Mouse (Mus musculus) forebrain, embryonic 11.5 days (tissue): Measurements from ENCODE around the gene Tmtc2. TPM values are rescaled to one million over a fixed set of nuclear protein-coding genes. Genes with fewer than 3 reads are reported as not detected.

ENCODE experiments used
- ATAC-seq: fragments of 200-750 bp; cut with Nextera tagmentation; replicated peaks from 2 replicates; pipeline ENCODE4 v1.8.0; 2017; ENCODE audit warnings: moderate TSS enrichment; ENCODE audit not compliant: low FRiP score
- DNase-seq: peaks from one replicate; pipeline ENCODE4 v3.0.0-alpha.2; 2017; ENCODE audit warnings: low spot score
- H3K27ac ChIP-seq: fragments of 300-500 bp; sonication (generic); 2 replicates; pipeline ENCODE4 v1.5.1; 2014; ENCODE audit warnings: low read depth, low read length
- H3K27me3 ChIP-seq: fragments of 300-500 bp; sonication (generic); 2 replicates; pipeline ENCODE4 v1.6.1; 2014; ENCODE audit warnings: mild to moderate bottlenecking, low read length, mixed read lengths; ENCODE audit not compliant: control insufficient read depth, insufficient read depth
- H3K36me3 ChIP-seq: fragments of 300-500 bp; sonication (generic); 2 replicates; pipeline ENCODE4 v1.6.1; 2014; ENCODE audit warnings: mild to moderate bottlenecking, low read length, moderate library complexity, mixed read lengths; ENCODE audit not compliant: control insufficient read depth, insufficient read depth
- H3K4me1 ChIP-seq: fragments of 300-500 bp; sonication (generic); replicated peaks from 2 replicates; pipeline ENCODE4 v1.6.1; 2014; ENCODE audit warnings: low read length, mixed read lengths; ENCODE audit not compliant: control insufficient read depth, insufficient read depth
- H3K4me2 ChIP-seq: fragments of 300-500 bp; sonication (generic); 2 replicates; pipeline ENCODE4 v1.6.1; 2014; ENCODE audit warnings: low read depth, mild to moderate bottlenecking, low read length, moderate library complexity, mixed read lengths; ENCODE audit not compliant: severe bottlenecking
- H3K4me3 ChIP-seq: fragments of 300-500 bp; sonication (generic); 2 replicates; pipeline ENCODE4 v1.5.1; 2014; ENCODE audit warnings: low read depth, low read length
- H3K9ac ChIP-seq: fragments of 300-500 bp; sonication (generic); 2 replicates; pipeline ENCODE4 v1.6.1; 2014; ENCODE audit warnings: low read length
- H3K9me3 ChIP-seq: fragments of 300-500 bp; sonication (generic); 2 replicates; pipeline ENCODE4 v1.6.1; 2016; ENCODE audit warnings: low read length, mixed read lengths; ENCODE audit not compliant: control insufficient read depth
- WGBS: fragments of 180-500 bp; shearing (Covaris S2); extraction: QIAGEN DNeasy Blood & Tissue Kit; methylation state at CpG from one replicate; pipeline ENCODE4 v1.1.7; 2014; 5-methylcytosine and 5-hydroxymethylcytosine counted together
- polyA plus RNA-seq: library from polyadenylated mRNA; unstranded; fragments of >200 nt; fragmentation: Nextera tagmentation; extraction: Ambion mirVana; gene quantifications from 2 replicates; pipeline ENCODE4 v1.2.1, GENCODE M21; 2014

Gene Tmtc2
- polyA plus RNA-seq, 1 experiment from 2014 or later = 4.0 TPM

DNA sequence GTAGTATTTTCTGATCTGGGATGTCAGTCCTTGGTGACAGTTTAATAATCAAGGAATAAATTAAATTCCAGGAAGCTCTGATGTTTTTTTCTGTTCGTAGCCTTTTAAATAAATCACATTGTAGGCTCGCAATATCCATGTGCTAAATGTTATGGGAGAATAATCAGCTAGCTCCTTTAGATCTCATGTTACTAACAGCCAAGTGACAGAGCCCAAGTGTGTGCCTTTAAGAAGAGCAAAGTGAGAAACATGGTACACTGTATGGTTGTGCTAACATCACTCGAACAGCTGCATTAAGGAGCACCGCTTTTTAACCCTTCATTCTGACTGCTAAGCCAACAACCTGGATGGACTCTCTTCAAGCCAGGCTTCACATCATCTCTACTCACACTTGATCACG lies 146.2 kb downstream of the Tmtc2 start:
- no peak overlapping the region for H3K4me2 ChIP-seq
- ATAC-seq = no peak
- no peaks in the 10 kb centered on the region for H3K9me3 ChIP-seq
- H3K4me3 ChIP-seq = no peak overlapping the region
- no peak overlapping the region for H3K9ac ChIP-seq
- peaks cover 14% of the 10 kb centered on the region; the same call in 1 of the 2 replicates for H3K27me3 ChIP-seq
- H3K36me3 ChIP-seq = no peaks in the 10 kb centered on the region
- no peak for DNase-seq
- no peak overlapping the region for H3K27ac ChIP-seq
- H3K4me1 ChIP-seq = no peaks in the 10 kb centered on the region; the same call in 1 of the 2 replicates
- 83% methylated on average over 5 of the region's 5 CpGs for WGBS

DNA sequence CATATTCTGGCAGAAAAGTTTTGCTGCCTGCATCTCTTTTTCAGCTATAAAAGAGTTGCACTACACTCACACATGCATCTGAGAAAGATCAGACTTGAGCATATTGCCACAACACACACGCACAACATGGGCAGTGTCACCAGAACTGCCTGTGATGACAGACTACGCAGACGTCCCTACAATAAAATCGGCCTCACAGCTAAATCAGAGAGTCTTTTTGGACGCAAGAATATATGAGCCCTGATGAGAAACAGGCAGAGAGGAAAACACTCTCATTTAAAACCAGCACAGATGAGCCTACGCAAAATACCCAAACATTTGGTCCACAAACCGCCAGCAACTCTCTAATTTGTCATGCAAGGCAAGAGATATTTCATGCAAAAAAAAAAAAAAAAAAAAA lies 146.6 kb downstream of the Tmtc2 start:
- no peaks in the 10 kb centered on the region for H3K36me3 ChIP-seq
- no peak for ATAC-seq
- 84% methylated on average over 7 of the region's 7 CpGs for WGBS
- no peaks in the 10 kb centered on the region; the same call in 1 of the 2 replicates for H3K4me1 ChIP-seq
- no peak for DNase-seq
- H3K27ac ChIP-seq = no peak overlapping the region
- H3K4me2 ChIP-seq = no peak overlapping the region
- no peak overlapping the region for H3K9ac ChIP-seq
- H3K4me3 ChIP-seq = no peak overlapping the region
- no peaks in the 10 kb centered on the region for H3K9me3 ChIP-seq
- peaks cover 14% of the 10 kb centered on the region; the same call in 1 of the 2 replicates for H3K27me3 ChIP-seq

DNA sequence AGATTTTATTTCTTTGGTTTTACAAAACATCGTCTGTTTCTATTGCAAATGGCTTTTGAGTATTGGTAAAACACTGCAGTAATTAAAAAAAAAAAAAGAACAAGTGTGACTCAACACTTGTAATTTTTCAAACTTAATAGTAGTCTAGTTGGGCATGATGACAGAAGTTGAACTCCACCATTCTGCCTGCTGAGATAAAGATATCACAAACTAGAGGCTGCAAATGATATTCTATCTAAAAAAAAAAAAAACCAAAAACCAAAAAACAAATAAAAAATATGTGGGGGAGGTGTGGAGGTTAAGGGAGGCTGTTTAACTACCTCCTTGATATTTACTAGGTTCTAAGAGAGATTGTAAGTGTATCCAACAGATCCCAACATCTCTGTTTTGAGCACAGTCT lies 149.2 kb downstream of the Tmtc2 start:
- DNase-seq = no peak
- Histone ChIP-seq H3K4me3 (no peak overlapping the region), H3K9ac (no peak overlapping the region), H3K9me3 (no peaks in the 10 kb centered on the region), H3K4me2 (no peak overlapping the region), H3K27me3 (peaks cover 24% of the 10 kb centered on the region; the same call in 1 of the 2 replicates), H3K27ac (no peak overlapping the region), H3K4me1 (no peaks in the 10 kb centered on the region; the same call in 1 of the 2 replicates), H3K36me3 (no peaks in the 10 kb centered on the region)
- 91% methylated on average over 1 of the region's 1 CpGs for WGBS
- ATAC-seq = no peak

DNA sequence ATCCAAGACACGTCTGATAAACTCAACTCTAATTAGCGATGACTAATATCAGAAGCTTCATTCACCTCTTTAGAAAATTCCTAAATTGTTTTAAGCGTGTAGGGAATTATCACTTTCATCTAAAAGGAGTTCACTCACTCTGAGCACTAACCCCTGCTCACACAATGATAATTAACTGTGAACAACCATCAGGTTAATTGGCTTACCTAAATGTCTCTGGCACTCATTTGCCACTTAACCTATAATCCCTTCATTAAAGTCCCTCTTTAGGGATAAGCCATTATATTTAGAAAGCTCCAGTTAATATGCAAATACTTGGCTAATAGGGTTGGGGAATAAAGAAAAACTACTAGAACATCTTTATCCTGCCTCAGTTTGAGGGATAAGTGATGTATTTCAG lies 151.1 kb downstream of the Tmtc2 start:
- Histone ChIP-seq H3K9me3 (no peaks in the 10 kb centered on the region), H3K4me2 (no peak overlapping the region), H3K4me1 (no peaks in the 10 kb centered on the region; the same call in 1 of the 2 replicates), H3K27ac (no peak overlapping the region), H3K36me3 (no peaks in the 10 kb centered on the region), H3K27me3 (peaks cover 29% of the 10 kb centered on the region), H3K4me3 (no peak overlapping the region), H3K9ac (no peak overlapping the region)
- ATAC-seq (peak; percentile 79), DNase-seq (no peak)
- WGBS = 28% methylated on average over 3 of the region's 3 CpGs

DNA sequence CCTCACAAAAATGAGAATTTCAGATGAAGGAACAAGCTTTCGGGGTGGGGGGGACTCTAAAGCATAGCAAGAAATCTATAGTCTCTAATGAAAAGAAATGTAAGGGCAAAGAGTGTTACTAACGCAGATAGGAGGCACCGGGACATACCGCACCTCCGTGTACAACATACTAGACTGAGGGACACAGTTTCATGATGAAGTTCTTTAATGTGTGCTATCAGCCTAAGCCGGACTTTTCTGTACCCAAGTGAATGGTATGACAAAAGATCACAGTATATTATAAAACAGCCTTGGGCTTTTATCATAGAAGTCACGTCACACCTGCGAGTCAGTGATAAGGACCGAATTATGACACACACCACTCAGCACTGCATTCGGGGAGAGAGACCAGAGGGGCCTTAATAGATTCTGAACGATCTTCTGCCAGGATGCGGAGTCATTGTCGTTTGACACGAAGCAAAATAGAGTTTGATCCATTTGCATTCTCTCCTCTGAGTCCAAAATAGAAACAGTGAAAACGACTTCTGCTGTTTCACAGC lies 156.3 kb downstream of the Tmtc2 start:
- peaks cover 16% of the 10 kb centered on the region for H3K27me3 ChIP-seq
- no peak overlapping the region for H3K4me3 ChIP-seq
- no peak for DNase-seq
- H3K36me3 ChIP-seq = no peaks in the 10 kb centered on the region
- no peak overlapping the region for H3K4me2 ChIP-seq
- H3K9ac ChIP-seq = no peak overlapping the region
- no peaks in the 10 kb centered on the region for H3K4me1 ChIP-seq
- ATAC-seq = no peak
- H3K9me3 ChIP-seq = no peaks in the 10 kb centered on the region
- H3K27ac ChIP-seq = no peak overlapping the region
- 88% methylated on average over 15 of the region's 15 CpGs for WGBS

DNA sequence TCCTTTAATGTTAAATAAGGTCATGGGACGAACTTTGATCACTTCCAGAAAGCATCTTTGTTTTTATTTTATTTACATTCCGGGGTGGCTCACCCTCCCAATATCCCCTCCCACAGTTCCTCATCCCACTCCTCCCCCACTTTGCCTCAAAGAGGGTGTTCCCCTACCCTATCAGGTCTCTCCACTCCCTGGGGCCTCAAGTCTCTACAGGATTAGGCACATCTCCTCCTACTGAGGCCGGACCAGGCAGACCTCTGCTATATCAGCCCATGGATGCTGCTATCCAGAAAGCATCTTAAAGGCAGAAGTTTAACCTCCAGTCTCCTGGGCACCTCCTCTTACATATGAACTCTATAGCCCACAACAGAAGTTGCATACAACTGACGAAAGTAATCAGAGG lies 157.7 kb downstream of the Tmtc2 start:
- Histone ChIP-seq H3K27ac (no peak overlapping the region), H3K9ac (no peak overlapping the region), H3K4me1 (no peaks in the 10 kb centered on the region), H3K4me2 (no peak overlapping the region), H3K27me3 (peaks cover 13% of the 10 kb centered on the region), H3K4me3 (no peak overlapping the region), H3K36me3 (no peaks in the 10 kb centered on the region), H3K9me3 (no peaks in the 10 kb centered on the region)
- ATAC-seq (no peak), DNase-seq (no peak)
- 82% methylated on average over 4 of the region's 4 CpGs for WGBS

DNA sequence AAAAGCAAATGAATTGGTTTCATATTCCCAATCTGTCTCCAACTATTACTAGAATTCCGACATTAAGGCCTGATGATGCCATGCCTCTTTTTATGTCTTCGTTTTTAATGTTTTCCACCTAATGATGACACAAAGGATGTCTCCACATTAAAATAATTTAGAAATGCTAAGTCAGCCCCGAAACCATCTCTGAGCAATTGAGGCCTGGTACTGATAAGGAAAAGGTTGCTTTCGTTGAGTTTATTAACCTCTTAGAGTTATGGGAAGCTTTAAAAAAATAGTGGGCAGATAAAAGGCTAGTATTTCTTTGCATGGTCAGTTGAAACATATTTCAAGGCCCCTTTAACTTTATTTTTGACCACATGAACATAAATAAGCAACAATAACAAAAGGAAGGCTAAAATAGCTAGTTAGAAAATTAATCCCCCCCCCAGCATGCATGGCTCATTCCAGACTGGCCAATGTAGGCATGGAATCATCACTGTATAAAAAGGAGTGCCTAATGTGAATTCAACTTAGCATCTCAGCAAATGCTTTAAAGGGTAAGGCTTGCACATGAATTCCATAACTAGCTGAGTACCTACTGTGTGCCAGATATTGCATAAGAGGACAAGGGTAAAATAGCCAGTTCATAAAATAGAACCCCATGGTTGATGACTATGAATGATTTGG lies 168.3 kb downstream of the Tmtc2 start:
- DNase-seq (no peak), ATAC-seq (no peak)
- Histone ChIP-seq H3K36me3 (no peaks in the 10 kb centered on the region), H3K9me3 (no peaks in the 10 kb centered on the region), H3K4me3 (no peak overlapping the region), H3K4me2 (no peak overlapping the region), H3K27ac (no peak overlapping the region), H3K9ac (no peak overlapping the region), H3K27me3 (no peaks in the 10 kb centered on the region), H3K4me1 (no peaks in the 10 kb centered on the region; the same call in 1 of the 2 replicates)
- WGBS = 93% methylated on average over 4 of the region's 4 CpGs

DNA sequence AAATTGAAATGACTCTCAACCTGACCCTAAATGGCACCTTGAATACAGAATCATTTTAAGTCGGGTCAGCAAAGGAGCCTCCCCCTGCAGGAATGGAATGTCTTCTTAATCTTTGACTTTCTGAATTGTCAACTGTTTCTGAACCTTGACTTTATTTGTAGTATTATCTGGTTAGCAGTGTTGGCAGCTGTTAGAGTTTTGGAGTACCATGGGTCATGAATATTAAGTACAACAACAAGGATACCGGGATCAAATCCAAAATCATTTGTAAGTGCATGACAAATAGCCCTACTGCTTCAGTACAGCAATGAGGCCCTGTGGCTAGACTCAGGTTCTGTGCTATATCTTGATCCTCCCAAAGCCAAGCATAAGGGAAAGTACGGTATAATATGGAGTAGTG lies 170.3 kb downstream of the Tmtc2 start:
- WGBS = 82% methylated on average over 3 of the region's 3 CpGs

DNA sequence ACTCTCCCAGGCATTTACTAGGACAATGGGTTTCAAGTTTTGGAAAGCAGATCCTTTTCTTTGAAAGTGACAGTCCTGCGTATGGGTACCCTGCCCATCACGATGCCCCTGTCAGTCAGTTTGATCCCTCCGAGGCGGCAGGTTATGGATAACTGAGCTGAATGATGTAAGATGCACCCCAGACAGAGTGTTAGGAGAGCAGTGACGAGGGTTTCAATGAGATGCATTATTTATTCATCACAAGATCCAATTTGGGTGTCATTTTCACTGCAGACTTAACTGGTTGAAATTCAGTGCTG lies 171.8 kb downstream of the Tmtc2 start:
- Histone ChIP-seq H3K27ac (no peak overlapping the region), H3K4me1 (no peaks in the 10 kb centered on the region; the same call in 1 of the 2 replicates), H3K9ac (no peak overlapping the region), H3K36me3 (no peaks in the 10 kb centered on the region), H3K4me3 (no peak overlapping the region), H3K27me3 (no peaks in the 10 kb centered on the region), H3K9me3 (no peaks in the 10 kb centered on the region), H3K4me2 (no peak overlapping the region)
- ATAC-seq = peak; percentile 55; the same call in 1 of the 2 replicates
- DNase-seq = no peak
- WGBS = 73% methylated on average over 5 of the region's 5 CpGs

More for the DNA sequence above, 170.3 kb downstream of the Tmtc2 start:
- ATAC-seq = no peak
- Histone ChIP-seq H3K27me3 (no peaks in the 10 kb centered on the region), H3K36me3 (no peaks in the 10 kb centered on the region), H3K9me3 (no peaks in the 10 kb centered on the region), H3K27ac (no peak overlapping the region), H3K4me2 (no peak overlapping the region), H3K4me3 (no peak overlapping the region), H3K9ac (no peak overlapping the region), H3K4me1 (no peaks in the 10 kb centered on the region; the same call in 1 of the 2 replicates)
- DNase-seq = no peak
